Mouse (Mus musculus): ENCODE results near the gene Chil5. TPM values are rescaled to one million over a fixed set of nuclear protein-coding genes. Genes with fewer than 3 reads are reported as not detected.
"Not testable (repeated sequence)": the region's sequence is repeated elsewhere in the genome, so short reads cannot be mapped to it uniquely, and the experiment has no call there.

The Chil5 gene
- polyA plus RNA-seq, 1 experiment from 2014 or later = not detected

DNA sequence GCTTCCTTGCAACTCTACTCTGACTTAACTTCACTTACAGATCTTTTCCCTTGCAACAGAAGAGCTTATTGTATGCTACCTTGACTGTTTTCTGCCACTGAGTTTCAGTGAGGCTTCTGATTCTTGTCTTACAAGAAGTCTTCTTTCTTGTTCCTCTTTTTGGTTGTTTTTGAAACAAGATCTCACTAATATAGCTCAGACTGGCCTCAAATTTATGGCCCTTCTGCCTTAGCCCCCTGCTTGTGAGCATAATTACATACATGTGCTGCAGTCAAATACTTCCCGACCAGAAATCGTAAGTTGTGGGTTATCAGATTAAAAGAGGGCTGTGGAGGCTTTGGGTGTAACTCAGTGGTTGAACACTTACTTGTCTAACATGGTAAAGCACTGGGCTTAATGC, 37.9 kb downstream of the Chil5 start:
- WGBS = 83% methylated on average over 2 of the region's 2 CpGs
- no peak overlapping the region for H3K27ac ChIP-seq
- H3K36me3 ChIP-seq = no peaks in the 10 kb centered on the region
- H3K9me3 ChIP-seq = no peaks in the 10 kb centered on the region
- no peak overlapping the region for H3K4me3 ChIP-seq
- DNase-seq (ENCODE audit: low spot score) = no peak
- H3K4me1 ChIP-seq (replicated peaks) = no peaks in the 10 kb centered on the region
- H3K27me3 ChIP-seq (ENCODE audit: insufficient read depth, poor library complexity, severe bottlenecking) = no peaks in the 10 kb centered on the region

DNA sequence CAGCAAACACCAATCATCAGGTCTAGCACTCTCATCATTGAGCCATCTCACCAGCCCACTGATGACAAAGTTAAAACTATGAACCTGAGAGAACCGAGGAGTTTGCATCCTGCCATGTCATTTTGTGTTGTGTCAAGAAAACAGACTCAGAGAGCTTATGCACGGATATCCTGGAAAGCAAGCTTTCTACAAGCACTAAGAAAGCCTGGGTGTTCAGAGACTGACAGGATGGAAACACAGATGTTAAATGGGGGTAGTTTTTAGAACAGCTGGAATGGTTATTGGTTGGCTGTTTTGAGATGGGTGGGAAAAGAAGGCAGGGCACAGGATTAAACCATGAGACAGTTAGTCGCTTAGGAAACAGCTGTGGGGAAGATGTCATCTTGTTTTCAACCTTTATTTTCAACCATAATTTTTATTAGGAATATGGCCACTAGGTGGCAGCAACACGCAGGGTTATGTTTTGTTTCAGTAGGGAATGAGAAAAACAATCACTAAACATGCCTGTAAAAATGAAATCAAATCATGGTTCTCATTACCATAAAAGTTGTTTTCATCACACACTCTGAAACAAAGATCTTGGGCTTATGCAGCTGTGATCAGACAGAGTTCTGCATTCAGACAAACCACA, 40.8 kb downstream of the Chil5 start:
- Histone ChIP-seq H3K27ac (no peak overlapping the region), H3K27me3 (ENCODE audit: insufficient read depth, poor library complexity, severe bottlenecking) (no peaks in the 10 kb centered on the region), H3K4me3 (no peak overlapping the region), H3K36me3 (no peaks in the 10 kb centered on the region), H3K4me1 (replicated peaks) (no peaks in the 10 kb centered on the region), H3K9me3 (no peaks in the 10 kb centered on the region)
- WGBS = 37% methylated on average over 4 of the region's 4 CpGs
- peak; percentile 27 for DNase-seq (ENCODE audit: low spot score)

DNA sequence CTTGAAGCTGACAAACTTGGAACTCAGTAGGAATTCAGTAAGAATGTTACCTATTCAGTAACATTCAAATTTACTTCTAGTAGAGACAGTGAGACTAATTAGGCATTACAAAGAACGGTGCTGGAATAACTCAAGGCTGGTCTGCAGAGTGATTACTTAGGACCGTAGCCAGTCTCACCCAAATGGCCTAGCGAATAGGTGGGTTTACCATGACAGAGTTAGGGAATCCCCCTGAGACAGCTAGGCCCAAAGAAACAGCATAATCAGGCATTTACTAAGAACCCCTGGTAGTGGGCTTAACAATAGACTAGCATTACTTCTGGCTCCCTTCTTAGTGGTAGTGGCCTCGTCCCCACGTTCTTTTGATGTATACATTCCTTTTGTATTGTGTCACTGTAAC, 43.0 kb downstream of the Chil5 start:
- DNase-seq (ENCODE audit: low spot score); H3K4me3 ChIP-seq; H3K27ac ChIP-seq: not testable (repeated sequence)

DNA sequence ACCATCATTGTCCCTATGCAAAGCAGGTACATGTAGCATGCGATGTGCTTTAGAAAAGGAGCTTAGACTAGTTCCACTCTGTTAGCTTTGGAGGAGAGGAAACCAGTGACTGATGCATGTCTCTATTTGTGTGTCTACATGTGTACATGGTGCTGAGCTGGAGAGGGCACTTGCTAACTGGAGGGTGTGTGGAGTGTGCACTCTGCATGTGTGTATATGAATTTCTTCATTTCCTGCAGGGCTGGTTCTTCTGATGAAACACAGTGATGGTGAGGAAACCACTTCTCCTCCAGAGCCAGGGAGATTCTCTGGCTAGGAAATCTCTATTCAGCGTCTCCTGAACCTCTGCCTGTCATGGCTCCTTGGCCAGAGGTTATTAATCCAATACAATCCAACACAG, 58.4 kb downstream of the Chil5 start:
- H3K36me3 ChIP-seq = peaks cover 20% of the 10 kb centered on the region
- no peak overlapping the region for H3K4me3 ChIP-seq
- no peak overlapping the region for H3K27ac ChIP-seq
- 92% methylated on average over 2 of the region's 2 CpGs for WGBS
- H3K9me3 ChIP-seq = no peaks in the 10 kb centered on the region
- no peaks in the 10 kb centered on the region for H3K27me3 ChIP-seq (ENCODE audit: insufficient read depth, poor library complexity, severe bottlenecking)
- no peak for DNase-seq (ENCODE audit: low spot score)
- no peaks in the 10 kb centered on the region for H3K4me1 ChIP-seq (replicated peaks)

More for the DNA sequence above, 43.0 kb downstream of the Chil5 start:
- not testable (repeated sequence) for H3K36me3 ChIP-seq; H3K4me1 ChIP-seq (replicated peaks); H3K9me3 ChIP-seq; H3K27me3 ChIP-seq (ENCODE audit: insufficient read depth, poor library complexity, severe bottlenecking)
- 56% methylated on average over 5 of the region's 5 CpGs for WGBS

DNA sequence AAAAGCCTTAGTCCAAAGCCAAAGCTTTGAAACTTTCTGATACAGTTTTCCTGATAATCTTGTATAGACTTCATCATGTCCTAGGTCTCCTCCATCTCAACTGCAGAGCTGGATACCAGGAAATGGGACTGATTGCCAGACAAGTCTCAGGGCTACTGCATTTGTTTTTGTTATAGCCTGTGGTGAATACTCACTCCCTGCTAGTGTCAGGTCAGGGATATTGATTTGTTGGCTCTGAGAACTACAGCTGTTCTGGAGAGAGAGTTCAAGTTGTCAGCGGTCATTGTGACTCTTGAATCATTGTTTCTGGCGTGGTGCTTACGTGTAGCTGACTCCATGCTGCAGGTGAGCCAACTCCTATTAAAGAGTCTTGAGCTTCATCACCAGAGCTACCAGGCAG, 59.2 kb downstream of the Chil5 start, which contains the start of gene Ovgp1:
Gene Ovgp1 (plus strand): TSS at position 301 of the 400 bp plus-strand sequence.
- WGBS = 81% methylated on average over 3 of the region's 3 CpGs
- Histone ChIP-seq H3K36me3 (peaks cover 28% of the 10 kb centered on the region), H3K27ac (no peak within 1 kb of the TSS), H3K4me1 (replicated peaks) (no peaks in the 10 kb centered on the region), H3K4me3 (no peak within 1 kb of the TSS), H3K9me3 (no peaks in the 10 kb centered on the region), H3K27me3 (ENCODE audit: insufficient read depth, poor library complexity, severe bottlenecking) (no peaks in the 10 kb centered on the region)
- no peak for DNase-seq (ENCODE audit: low spot score)

DNA sequence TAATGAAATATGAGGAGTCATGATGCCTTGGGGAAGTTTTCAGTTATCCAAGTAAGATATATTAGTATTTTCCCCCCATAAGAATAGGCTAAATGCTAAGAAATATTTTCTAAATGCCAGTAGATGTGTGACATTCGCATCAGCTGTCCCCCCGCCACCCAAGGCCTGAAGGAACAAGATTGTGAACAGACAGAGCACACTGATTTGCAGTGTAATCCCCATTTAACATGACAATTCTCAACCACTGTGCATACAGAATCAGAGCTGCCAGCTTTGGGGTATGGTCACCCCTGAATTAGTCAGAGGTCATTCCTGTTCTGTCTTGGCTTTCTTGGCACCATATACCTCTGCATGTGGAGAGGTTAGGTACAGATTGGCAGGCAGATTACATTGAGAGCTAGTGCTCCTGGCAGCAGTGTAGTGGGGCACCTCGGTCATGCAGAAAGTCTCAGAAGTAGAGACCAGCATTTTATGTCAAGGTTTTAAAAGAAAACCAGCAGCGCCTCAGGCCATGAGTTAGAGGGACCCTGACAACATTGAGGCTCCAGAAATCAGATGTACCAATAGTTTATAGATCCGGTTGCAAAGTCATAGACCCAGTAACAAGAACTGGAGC, 60.7 kb downstream of the Chil5 start:
- Histone ChIP-seq H3K4me1 (replicated peaks) (no peaks in the 10 kb centered on the region), H3K9me3 (no peaks in the 10 kb centered on the region), H3K4me3 (no peak overlapping the region), H3K27me3 (ENCODE audit: insufficient read depth, poor library complexity, severe bottlenecking) (no peaks in the 10 kb centered on the region), H3K36me3 (peaks cover 43% of the 10 kb centered on the region), H3K27ac (no peak overlapping the region)
- WGBS = 86% methylated on average over 5 of the region's 5 CpGs
- no peak for DNase-seq (ENCODE audit: low spot score)

Other genes with a start within 250 kb of the Chil5 start
- 66.3 and 77.3 TPM in 2 replicates for gene Rap1a, start 231.5 kb downstream of the Chil5 start, polyA plus RNA-seq (2016; fragmentation: Nextera tagmentation; extraction: Ambion mirVana)
- 0.27 TPM in 1 of 2 replicates, not detected in the other for gene Adora3, start 162.0 kb downstream of the Chil5 start, polyA plus RNA-seq (2016; fragmentation: Nextera tagmentation; extraction: Ambion mirVana)
- not detected in 2 replicates for gene Tmigd3, start 161.9 kb downstream of the Chil5 start, polyA plus RNA-seq (2016; fragmentation: Nextera tagmentation; extraction: Ambion mirVana)
- gene I830077J02Rik, start 100.2 kb downstream of the Chil5 start, polyA plus RNA-seq (2016; fragmentation: Nextera tagmentation; extraction: Ambion mirVana) = 0.65 and 0.80 TPM in 2 replicates
- 133 and 172 TPM in 2 replicates for gene Wdr77, start 73.4 kb downstream of the Chil5 start, polyA plus RNA-seq (2016; fragmentation: Nextera tagmentation; extraction: Ambion mirVana)
- gene Atp5f1, start 72.7 kb downstream of the Chil5 start, polyA plus RNA-seq (2016; fragmentation: Nextera tagmentation; extraction: Ambion mirVana) = 464 and 481 TPM in 2 replicates
- 1.8 and 2.4 TPM in 2 replicates for gene Ovgp1, start 59.1 kb downstream of the Chil5 start, polyA plus RNA-seq (2016; fragmentation: Nextera tagmentation; extraction: Ambion mirVana)
- 1.9 and 8.9 TPM in 2 replicates for gene Pifo, start 18.2 kb downstream of the Chil5 start, polyA plus RNA-seq (2016; fragmentation: Nextera tagmentation; extraction: Ambion mirVana)
- 0.12 and 0.56 TPM in 2 replicates for gene Chia1, start 80.4 kb upstream of the Chil5 start, polyA plus RNA-seq (2016; fragmentation: Nextera tagmentation; extraction: Ambion mirVana)
- 0.14 TPM in 1 of 2 replicates, not detected in the other for gene Chil3, start 134.8 kb upstream of the Chil5 start, polyA plus RNA-seq (2016; fragmentation: Nextera tagmentation; extraction: Ambion mirVana)
- gene Chil4, start 186.7 kb upstream of the Chil5 start, polyA plus RNA-seq (2016; fragmentation: Nextera tagmentation; extraction: Ambion mirVana) = not detected in 2 replicates